Comparison of ENCODE assay signal across 11 mouse cellular contexts in the genomic region with DNA sequence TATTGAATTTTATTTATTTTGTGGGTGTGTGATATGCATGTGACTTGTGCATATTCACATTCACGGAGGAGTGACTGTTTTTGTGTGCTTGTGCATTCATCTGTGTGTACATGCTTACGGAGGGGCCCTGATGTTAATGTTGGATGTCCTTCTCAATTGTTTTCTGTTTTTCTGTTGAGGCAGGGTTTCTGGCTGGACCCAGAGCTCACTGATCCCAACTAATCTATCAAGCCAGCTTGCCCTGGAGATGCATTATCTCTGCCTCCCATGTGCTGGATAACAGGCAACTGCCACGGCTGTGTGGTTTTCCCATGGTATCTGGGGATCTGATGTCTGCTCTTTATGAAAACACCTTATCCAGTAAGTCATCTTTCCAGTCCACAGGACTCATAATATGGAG.
DNase-seq lines count a peak whose midpoint lies in the region; ATAC-seq and TF ChIP-seq lines count a peak whose summit lies in the region.
"Had no signal": no experiment of that assay in that cellular context is flagged by ENCODE, and none has a peak within 500 bp of the region (broad histone marks: within the 10 kb centered on the region; RNA-seq: fewer than 3 reads in every experiment).

No protein-coding gene starts in this region.

- peak; percentile 52 for ATAC-seq in kidney, embryonic 15.5 days (replicated peaks; ENCODE audit: low FRiP score)
- ATAC-seq in common myeloid progenitor, adult 5-6 weeks (replicated peaks; ENCODE audit: low read depth, poor library complexity, severe bottlenecking) = 0 out of 2 replicates have a peak, but pooled peaks have one; percentile 32
- ATAC-seq in limb, embryonic 14.5 days (ENCODE audit: low FRiP score, low read depth) = 0 out of 2 replicates have a peak, but pooled peaks have one; percentile 30
- peak; percentile 51 for ATAC-seq in midbrain, embryonic 16.5 days

- no peak overlapping the region for H3K9ac ChIP-seq in kidney, embryonic 15.5 days
- no peak overlapping the region for H3K9ac ChIP-seq in limb, embryonic 14.5 days (ENCODE audit: low read depth, low read length, severe bottlenecking)
- no peak overlapping the region for H3K9ac ChIP-seq in midbrain, embryonic 16.5 days (ENCODE audit: low read depth, low read length)

- H3K36me3 ChIP-seq in kidney, embryonic 15.5 days = no peaks in the 10 kb centered on the region
- no peaks in the 10 kb centered on the region for H3K36me3 ChIP-seq in limb, embryonic 14.5 days (ENCODE audit: control insufficient read depth, insufficient read depth, low read length)
- no peaks in the 10 kb centered on the region for H3K36me3 ChIP-seq in midbrain, embryonic 16.5 days (ENCODE audit: control insufficient read depth, insufficient read depth, low read length)

- no peak for DNase-seq in kidney, postnatal 25 days
- DNase-seq in limb, embryonic 14.5 days (ENCODE audit: low spot score) = no peak
- no peak for DNase-seq in right cerebral cortex, postnatal 14 days
- no peak for DNase-seq in ovary, postnatal 36 days (ENCODE audit: low spot score)
- DNase-seq: cerebellum, postnatal 25 days; gastrocnemius, postnatal 14 days; right cerebral cortex, adult 18-20 months; thymus, postnatal 4 days had no signal

- H3K27ac ChIP-seq in kidney, embryonic 15.5 days = peak overlapping the region; percentile 32; the same call in 1 of the 2 replicates
- no peak overlapping the region for H3K27ac ChIP-seq in limb, embryonic 14.5 days (replicated peaks; ENCODE audit: low read depth, low read length)
- no peak overlapping the region for H3K27ac ChIP-seq in midbrain, embryonic 16.5 days (ENCODE audit: low read length)

- WGBS in kidney, embryonic 15.5 days = 25% methylated on average over 3 of the region's 3 CpGs
- WGBS in limb, embryonic 14.5 days = 66% methylated on average over 3 of the region's 3 CpGs
- 23% methylated on average over 3 of the region's 3 CpGs for WGBS in midbrain, embryonic 16.5 days

- no peaks in the 10 kb centered on the region for H3K9me3 ChIP-seq in kidney, embryonic 15.5 days (replicated peaks)
- no peaks in the 10 kb centered on the region for H3K9me3 ChIP-seq in limb, embryonic 14.5 days (ENCODE audit: control insufficient read depth, low read length)
- no peaks in the 10 kb centered on the region for H3K9me3 ChIP-seq in midbrain, embryonic 16.5 days (replicated peaks; ENCODE audit: control insufficient read depth, low read length, poor library complexity, severe bottlenecking)

- H3K4me1 ChIP-seq in kidney, embryonic 15.5 days = peaks cover 11% of the 10 kb centered on the region
- H3K4me1 ChIP-seq in limb, embryonic 14.5 days (ENCODE audit: control insufficient read depth, insufficient read depth, low read length) = peaks cover 4% of the 10 kb centered on the region; the same call in 1 of the 2 replicates
- peaks cover 6% of the 10 kb centered on the region; the same call in 1 of the 2 replicates for H3K4me1 ChIP-seq in midbrain, embryonic 16.5 days (ENCODE audit: control insufficient read depth, insufficient read depth, low read length)

- H3K27me3 ChIP-seq in kidney, embryonic 15.5 days = no peaks in the 10 kb centered on the region
- no peaks in the 10 kb centered on the region for H3K27me3 ChIP-seq in limb, embryonic 14.5 days (ENCODE audit: control insufficient read depth, insufficient read depth, low read length)
- H3K27me3 ChIP-seq in midbrain, embryonic 16.5 days (ENCODE audit: control insufficient read depth, insufficient read depth, low read depth, low read length) = no peaks in the 10 kb centered on the region

- TF ChIP-seq POLR2A in limb, embryonic 14.5 days (IDR thresholded peaks at IDR 0.05; ENCODE audit: borderline replicate concordance, extremely low read depth, insufficient read depth, insufficient read length) = no peak

- no peak overlapping the region for H3K4me3 ChIP-seq in kidney, embryonic 15.5 days (replicated peaks)
- no peak overlapping the region for H3K4me3 ChIP-seq in limb, embryonic 14.5 days (replicated peaks; ENCODE audit: low read length)
- no peak overlapping the region for H3K4me3 ChIP-seq in midbrain, embryonic 16.5 days (ENCODE audit: low read depth, low read length)

- 0 out of 2 replicates have a peak overlapping the region, but pooled peaks have one; percentile 46 for H3K4me2 ChIP-seq in kidney, embryonic 15.5 days
- no peak overlapping the region; the same call in 1 of the 2 replicates for H3K4me2 ChIP-seq in limb, embryonic 14.5 days (replicated peaks; ENCODE audit: low read depth, low read length, severe bottlenecking)
- H3K4me2 ChIP-seq in midbrain, embryonic 16.5 days (ENCODE audit: low read length) = no peak overlapping the region
